Mouse (Mus musculus): ENCODE measurements around the gene Ppil2. TPM values are rescaled to one million over a fixed set of nuclear protein-coding genes. Genes with fewer than 3 reads are reported as not detected.

The Ppil2 gene
- total RNA-seq (2017) = 76.0 and 90.0 TPM in 2 replicates

GRCm38 (mm10) chr16:17110771-17111743 is at the start of gene Ppil2:
TSS of gene Ppil2 (minus strand) at chr16:17111257.
- peak; percentile 86 for ATAC-seq (replicated peaks; ENCODE audit: low read depth, poor library complexity, severe bottlenecking)

- no peak for ATAC-seq (replicated peaks; ENCODE audit: low read depth, poor library complexity, severe bottlenecking)
These were observed 43.3 kb upstream of the Ppil2 start for GRCm38 (mm10) chr16:17154346-17154745.

DNA sequence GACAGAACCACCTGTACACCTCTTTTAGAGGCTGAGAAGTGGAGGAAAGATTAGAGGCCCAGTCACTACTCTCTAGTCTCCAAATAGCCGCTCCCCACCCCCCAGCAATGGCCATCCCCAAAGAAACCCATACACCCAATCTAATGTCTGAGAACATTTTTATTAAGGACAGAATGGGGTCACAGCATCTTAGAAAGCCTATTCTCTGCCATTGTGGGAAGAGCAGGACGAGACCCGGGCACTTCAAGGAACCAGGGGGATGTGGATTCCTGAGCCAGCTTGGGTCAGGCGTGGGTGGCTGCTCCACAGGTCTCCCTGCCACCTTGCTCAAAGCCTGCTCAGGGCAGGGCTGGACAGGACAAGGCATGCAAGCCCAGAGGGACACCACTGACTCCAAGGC is 40.8 kb upstream of the Ppil2 start:
- no peak for ATAC-seq (replicated peaks; ENCODE audit: low read depth, poor library complexity, severe bottlenecking)

DNA sequence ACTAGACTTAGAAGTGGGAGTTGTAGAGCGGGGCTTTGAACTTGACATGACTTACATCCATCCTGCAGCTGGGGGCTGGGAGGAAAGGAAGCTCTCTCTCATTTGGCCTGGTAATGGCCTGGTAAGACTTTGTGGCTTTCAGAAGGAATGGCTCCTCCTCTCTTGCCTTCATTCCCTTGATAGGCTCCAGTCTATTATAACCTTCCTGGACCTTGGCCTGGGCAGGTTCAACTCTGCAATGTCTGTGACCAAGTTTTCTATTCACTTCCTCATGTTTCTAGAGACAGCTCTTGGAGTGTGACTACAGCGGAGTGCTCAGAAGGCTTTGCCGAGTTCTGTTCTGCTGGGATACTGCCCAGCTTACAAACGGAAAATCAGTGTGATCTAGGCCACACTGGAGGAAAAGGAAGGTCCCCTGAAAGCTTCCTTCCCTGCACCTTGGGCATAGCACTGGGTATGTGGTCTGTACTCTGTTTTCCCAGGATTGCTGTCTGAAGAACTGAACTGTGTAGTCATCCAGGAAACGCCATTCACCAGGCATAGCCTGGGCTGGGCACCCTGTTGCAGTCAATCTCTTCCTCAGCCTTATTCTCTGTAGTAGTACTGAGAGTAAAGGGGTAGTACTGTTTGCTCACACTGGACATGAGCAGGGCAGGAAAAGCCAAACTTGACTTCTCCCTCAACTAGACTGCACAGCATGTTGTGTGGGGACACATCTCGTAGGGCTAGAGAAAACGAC is 39.6 kb upstream of the Ppil2 start:
- ATAC-seq (replicated peaks; ENCODE audit: low read depth, poor library complexity, severe bottlenecking) = no peak

DNA sequence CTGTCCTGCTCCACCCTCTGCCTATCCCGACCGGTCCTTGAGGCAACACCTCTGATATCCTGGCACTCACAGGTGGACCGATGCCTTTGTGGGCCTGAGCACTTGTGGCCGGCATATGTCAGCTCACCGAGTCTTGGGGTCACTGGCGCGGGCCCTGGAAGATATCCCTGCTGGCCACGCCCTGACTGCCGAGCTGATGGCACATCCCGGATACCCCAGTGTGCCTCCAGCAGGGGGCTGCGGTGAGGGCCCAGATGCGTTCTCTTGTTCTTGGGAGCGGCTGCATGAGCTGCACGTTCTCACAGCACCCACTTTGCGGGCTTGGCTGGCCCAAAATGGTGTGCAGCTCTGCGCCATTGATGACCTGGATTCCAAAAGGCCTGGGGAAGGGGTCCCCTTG is 37.0 kb upstream of the Ppil2 start:
- ATAC-seq (replicated peaks; ENCODE audit: low read depth, poor library complexity, severe bottlenecking) = peak; percentile 31; the same call in 1 of the 2 replicates

GRCm38 (mm10) chr16:17147391-17147929 is 36.4 kb upstream of the Ppil2 start:
- 0 out of 2 replicates have a peak, but pooled peaks have one; percentile 10 for ATAC-seq (replicated peaks; ENCODE audit: low read depth, poor library complexity, severe bottlenecking)

GRCm38 (mm10) chr16:17146772-17147235 is 35.7 kb upstream of the Ppil2 start, which contains the start of gene Ccdc116:
TSS of gene Ccdc116 (minus strand) at chr16:17147229.
- ATAC-seq (replicated peaks; ENCODE audit: low read depth, poor library complexity, severe bottlenecking) = peak; percentile 91

DNA sequence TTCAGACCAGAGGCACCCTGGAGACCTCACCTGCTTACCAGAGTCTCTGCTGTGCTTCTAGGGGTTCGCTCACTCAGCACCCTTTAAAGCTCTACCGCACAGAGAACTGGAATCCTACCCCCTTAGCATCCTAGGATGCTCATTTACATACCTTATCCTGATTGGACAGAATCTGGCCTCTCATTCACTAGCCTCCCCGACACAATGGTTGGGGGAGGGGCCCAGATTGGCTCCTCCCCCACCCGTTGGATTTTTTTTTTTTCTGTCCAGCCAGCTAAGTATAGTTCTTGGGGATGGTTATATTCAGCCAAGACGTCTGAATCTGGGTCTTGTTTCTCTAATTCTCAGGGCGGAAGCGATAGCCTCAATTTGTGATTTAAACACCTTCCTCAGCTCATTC is 33.3 kb upstream of the Ppil2 start, which contains the start of gene Ydjc:
Gene Ydjc, plus strand, starts transcription at position 283 of the 400 bp plus-strand sequence.
- peak; percentile 52 for ATAC-seq (replicated peaks; ENCODE audit: low read depth, poor library complexity, severe bottlenecking)

GRCm38 (mm10) chr16:17137355-17137754 is 26.3 kb upstream of the Ppil2 start:
- ATAC-seq (replicated peaks; ENCODE audit: low read depth, poor library complexity, severe bottlenecking) = no peak

- no peak for ATAC-seq (replicated peaks; ENCODE audit: low read depth, poor library complexity, severe bottlenecking)
These were observed 21.8 kb upstream of the Ppil2 start for GRCm38 (mm10) chr16:17132906-17133200.

DNA sequence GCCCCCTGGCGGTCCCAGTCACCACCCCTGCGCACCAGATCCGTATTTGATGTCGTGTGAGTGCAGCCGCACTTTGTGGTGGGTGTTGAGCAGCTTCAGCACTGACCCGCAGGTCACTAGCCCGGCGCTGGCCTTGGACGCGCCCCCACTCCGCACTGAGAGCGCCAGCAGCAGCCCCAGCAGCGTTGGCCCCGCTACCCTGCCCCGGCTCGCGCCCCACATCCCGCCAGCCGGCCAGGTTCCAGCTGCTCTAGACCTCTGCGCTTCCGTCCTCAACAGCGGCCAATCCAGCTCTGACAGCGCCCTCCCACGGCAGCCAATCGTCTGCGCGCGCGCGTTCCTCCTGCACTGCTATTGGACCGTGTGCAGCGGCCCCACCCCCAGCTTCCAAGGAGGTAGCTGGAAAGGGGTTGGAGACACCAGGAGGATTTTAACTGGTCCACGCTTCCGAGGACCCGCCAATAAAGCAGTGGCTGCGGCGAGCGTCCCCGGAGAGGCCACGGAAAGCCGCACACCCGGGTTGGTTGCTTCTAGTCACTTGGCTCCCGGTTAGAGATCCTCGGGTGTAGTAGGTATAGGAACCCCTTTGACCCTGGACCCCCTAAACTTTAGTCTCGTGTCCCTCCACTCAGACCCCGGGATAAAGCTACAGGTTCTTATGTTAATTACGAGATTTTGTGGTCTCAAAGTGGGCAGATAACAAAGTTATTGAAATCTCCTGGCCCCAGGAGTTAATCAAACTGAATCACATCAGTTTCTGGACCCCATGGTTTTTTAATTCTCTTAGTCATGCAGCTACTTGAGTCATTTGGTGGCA is 21.2 kb upstream of the Ppil2 start, which contains the start of gene Sdf2l1:
Gene Sdf2l1, minus strand, starts transcription at position 295 of the 817 bp plus-strand sequence.
- peak; percentile 97 for ATAC-seq (replicated peaks; ENCODE audit: low read depth, poor library complexity, severe bottlenecking)

DNA sequence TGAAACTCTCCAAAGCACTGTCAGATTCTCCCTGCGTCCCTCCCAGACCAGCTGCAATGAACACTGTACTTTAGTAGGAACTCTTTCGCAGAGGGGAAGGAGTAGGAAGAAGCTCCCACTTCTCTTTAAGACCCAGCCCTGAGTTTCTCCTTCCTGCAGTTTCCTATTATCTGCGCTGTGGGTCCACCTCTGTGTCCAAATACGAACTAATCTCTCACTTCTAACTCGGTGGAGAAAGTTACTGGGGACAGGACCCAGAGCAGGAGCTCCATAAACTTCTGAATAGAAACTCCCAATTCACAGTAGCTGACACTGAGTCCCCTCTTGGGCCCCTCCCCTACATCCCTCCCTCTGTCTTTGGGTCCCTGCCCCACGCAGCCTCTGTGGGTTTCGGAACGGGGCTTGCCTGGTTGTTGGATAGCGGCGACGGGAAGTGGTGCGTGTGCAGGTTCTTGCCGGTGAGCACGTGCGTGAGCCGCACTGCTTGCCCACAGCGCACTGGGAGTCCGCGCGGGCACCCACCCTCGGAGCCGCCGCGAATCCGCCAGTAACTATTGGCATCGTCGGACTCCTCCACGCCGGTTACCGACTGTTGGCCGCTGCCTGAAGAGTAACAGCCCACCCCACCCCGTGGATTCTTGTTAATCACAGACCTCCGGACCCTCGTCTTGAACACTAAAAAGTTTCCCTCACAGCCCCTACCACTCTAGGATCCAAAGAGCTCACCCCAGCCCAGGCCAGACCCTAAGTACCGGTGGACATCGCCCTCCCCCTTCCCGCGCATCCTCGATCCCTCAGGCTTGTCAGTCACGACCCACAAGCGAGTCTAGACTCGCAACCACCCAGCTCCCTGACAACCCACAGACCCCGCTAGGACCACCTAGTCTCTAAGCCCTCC is 20.4 kb upstream of the Ppil2 start:
- ATAC-seq (replicated peaks; ENCODE audit: low read depth, poor library complexity, severe bottlenecking) = peak; percentile 27

DNA sequence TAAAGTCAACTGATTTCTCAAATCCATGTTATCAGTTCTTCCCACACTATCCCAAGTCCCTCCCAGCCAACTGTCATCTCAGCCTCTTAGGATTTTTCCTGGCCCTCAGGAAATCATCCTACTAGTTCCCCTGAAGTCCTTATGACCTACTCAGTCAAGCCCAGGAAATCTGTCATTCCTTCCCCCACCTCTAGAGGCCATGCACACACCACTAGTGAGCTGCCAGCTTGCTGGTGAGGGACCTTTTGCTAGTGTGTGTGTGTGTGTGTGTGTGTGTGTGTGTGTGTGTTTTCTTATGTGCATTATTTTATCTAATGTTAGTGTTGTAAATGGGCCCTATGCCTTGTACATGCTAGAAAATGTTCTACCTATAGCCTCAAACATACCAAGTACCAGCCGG is 16.2 kb upstream of the Ppil2 start:
- peak; percentile 30; the same call in 1 of the 2 replicates for ATAC-seq (replicated peaks; ENCODE audit: low read depth, poor library complexity, severe bottlenecking)

GRCm38 (mm10) chr16:17124871-17125520 is 13.9 kb upstream of the Ppil2 start, which contains the start of gene 2610318N02Rik:
TSS of gene 2610318N02Rik (minus strand) at chr16:17125167.
- peak; percentile 97 for ATAC-seq (replicated peaks; ENCODE audit: low read depth, poor library complexity, severe bottlenecking)

DNA sequence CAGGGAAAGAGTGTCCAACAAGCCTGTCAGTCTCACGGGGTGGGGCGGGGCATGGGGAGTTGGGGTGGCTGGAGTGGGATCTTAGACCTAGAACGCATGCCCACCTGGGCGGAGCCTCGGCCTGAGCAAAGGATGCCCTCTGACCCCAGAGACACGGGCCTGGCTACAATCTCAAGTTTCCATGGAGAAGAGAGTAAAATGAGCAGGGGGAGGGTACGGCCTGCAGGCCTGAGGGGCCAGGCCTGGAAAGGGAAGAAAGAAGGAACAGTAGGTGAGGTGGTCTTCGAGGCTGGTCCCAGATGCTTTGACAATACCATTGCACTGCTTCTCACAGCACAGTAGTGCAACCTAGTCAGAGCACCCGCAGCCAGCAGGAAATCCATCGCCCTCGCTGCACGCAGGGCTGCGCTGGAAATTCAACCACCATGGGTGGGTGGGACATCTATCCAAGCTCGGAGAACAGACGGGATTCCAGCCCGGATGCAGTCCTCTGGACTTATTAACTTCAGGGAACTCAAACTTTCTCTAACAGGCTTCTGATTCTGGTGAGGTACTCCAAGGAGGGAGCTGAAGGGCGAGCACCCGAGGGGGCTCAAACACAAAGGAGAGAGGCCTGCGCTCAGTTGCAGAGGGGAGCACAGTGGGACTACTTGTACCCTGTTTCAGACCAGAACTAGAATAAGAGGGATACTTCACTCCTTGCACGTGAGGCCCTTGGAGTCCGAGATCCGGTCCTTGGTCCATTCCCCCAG is 13.2 kb upstream of the Ppil2 start:
- ATAC-seq (replicated peaks; ENCODE audit: low read depth, poor library complexity, severe bottlenecking) = no peak; the same call in 1 of the 2 replicates

DNA sequence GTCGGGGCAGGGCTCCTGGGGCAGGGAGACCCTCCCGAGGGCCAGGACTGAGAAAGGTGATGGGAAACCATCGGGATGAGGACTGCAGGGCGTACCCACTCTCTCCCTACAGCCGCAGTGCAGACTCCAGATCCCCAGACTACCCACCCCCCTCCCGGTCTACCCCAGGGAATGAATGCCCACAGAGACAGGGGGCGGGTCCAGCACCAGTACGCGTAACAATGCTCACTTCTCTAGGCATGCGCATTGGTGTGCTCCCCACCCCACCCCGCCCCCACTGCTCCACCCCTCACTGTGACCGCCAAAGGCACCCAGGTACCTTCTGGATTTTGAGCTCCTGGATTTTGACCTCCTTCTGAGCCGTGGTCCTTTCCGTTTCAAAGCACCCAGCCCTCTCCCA is 10.5 kb upstream of the Ppil2 start:
- ATAC-seq (replicated peaks; ENCODE audit: low read depth, poor library complexity, severe bottlenecking) = no peak

GRCm38 (mm10) chr16:17117309-17117799 is 6.3 kb upstream of the Ppil2 start:
- no peak for ATAC-seq (replicated peaks; ENCODE audit: low read depth, poor library complexity, severe bottlenecking)
